Mouse (Mus musculus): ENCODE data around the gene B3gnt3. TPM values are rescaled to one million over a fixed set of nuclear protein-coding genes. Genes with fewer than 3 reads are reported as not detected.

Gene B3gnt3
- polyA plus RNA-seq, 1 experiment from 2014 or later, result 0.41 TPM

DNA sequence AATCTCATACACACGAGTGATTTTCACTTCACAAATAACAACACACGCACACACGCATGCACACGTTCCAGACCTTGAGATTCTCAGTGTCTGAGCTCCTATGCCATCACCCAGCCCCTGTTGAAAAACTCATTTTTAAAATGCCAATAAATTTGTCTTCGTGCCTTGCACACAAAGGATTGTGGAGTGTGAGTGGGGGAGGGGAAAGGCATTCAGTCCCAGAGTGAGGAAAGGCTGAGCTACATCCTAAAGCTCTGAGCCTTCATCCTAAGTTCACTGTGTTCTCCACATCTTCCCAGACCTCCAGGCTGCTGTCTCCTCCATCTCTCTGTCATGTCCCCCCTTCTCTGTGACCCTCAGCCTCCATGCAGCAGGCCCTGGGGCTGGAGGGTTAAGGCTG, 34.3 kb downstream of the B3gnt3 start:
- H3K9ac ChIP-seq, result peak overlapping the region; percentile 53
- H3K27ac ChIP-seq, result peak overlapping the region; percentile 81
- no peaks in the 10 kb centered on the region for H3K9me3 ChIP-seq (ENCODE audit: control insufficient read depth, low read length)
- DNase-seq (ENCODE audit: low spot score) (peak; percentile 64), ATAC-seq (ENCODE audit: low FRiP score) (no peak)
- no peaks in the 10 kb centered on the region for H3K27me3 ChIP-seq (ENCODE audit: control insufficient read depth, insufficient read depth, low read length)
- H3K4me2 ChIP-seq (replicated peaks), result peak overlapping the region; percentile 33
- no peak overlapping the region for H3K4me3 ChIP-seq (replicated peaks; ENCODE audit: low read length)
- H3K36me3 ChIP-seq (replicated peaks; ENCODE audit: control insufficient read depth, insufficient read depth), result peaks cover 19% of the 10 kb centered on the region
- 32% methylated on average over 5 of the region's 5 CpGs for WGBS
- H3K4me1 ChIP-seq (replicated peaks; ENCODE audit: control insufficient read depth, insufficient read depth, low read length), result peaks cover 42% of the 10 kb centered on the region

- Histone ChIP-seq H3K27me3 (ENCODE audit: control insufficient read depth, insufficient read depth, low read length) (no peaks in the 10 kb centered on the region), H3K27ac (peak overlapping the region; percentile 81), H3K4me1 (replicated peaks; ENCODE audit: control insufficient read depth, insufficient read depth, low read length) (peaks cover 38% of the 10 kb centered on the region), H3K4me2 (replicated peaks) (peak overlapping the region; percentile 33), H3K9ac (peak overlapping the region; percentile 53), H3K9me3 (ENCODE audit: control insufficient read depth, low read length) (no peaks in the 10 kb centered on the region), H3K36me3 (replicated peaks; ENCODE audit: control insufficient read depth, insufficient read depth) (peaks cover 23% of the 10 kb centered on the region), H3K4me3 (replicated peaks; ENCODE audit: low read length) (no peak overlapping the region)
- DNase-seq (ENCODE audit: low spot score) (no peak), ATAC-seq (ENCODE audit: low FRiP score) (no peak)
- 13% methylated on average over 1 of the region's 1 CpGs for WGBS
Observed at GRCm38 (mm10) chr8:71666855-71667254, 34.7 kb downstream of the B3gnt3 start.

- peak overlapping the region; percentile 16; the same call in 1 of the 2 replicates for H3K4me2 ChIP-seq (replicated peaks)
Observed at GRCm38 (mm10) chr8:71665331-71666130, 36.1 kb downstream of the B3gnt3 start.

DNA sequence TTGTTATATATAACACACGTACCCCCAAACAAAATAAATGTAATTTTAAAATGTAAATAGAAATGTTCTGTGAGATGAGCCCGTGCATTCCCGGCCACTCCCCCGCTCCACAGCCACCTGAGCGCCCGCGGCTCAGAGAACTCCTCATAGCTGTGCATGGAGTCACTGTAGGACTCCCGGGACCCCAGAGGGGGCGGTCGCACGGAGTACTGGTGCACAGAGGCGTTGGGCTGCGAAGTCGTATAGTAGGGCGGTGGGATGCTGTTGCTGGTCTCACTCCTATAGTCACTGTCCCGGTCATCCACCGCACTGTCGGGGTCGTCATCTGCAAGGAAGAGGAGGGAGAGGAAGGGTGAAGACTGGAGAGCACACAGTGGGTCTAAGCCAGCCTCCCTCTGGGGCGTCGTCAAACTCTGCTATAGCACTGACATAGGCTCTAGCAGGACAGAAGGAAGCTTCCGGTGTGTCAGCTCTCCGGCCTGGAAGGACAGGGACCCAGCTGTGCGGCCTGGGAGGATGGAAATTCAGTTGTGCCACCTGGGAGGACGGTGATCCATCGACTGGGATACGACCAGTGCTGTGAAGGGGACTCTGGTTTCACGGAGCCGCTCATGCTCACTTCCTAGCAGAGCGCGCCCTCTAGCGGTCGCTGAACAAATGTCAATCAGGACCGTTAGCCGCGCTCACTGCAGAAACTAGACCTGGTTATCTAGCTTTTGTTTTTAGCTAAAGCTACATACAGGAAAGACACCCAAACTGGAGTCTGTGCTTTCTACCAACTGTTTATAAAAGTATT, 41.1 kb downstream of the B3gnt3 start:
- peaks cover 58% of the 10 kb centered on the region for H3K36me3 ChIP-seq (replicated peaks; ENCODE audit: control insufficient read depth, insufficient read depth)
- ATAC-seq (ENCODE audit: low FRiP score), result peak; percentile 54; the same call in 1 of the 2 replicates
- 9% methylated on average over 36 of the region's 36 CpGs for WGBS

More at GRCm38 (mm10) chr8:71665331-71666130, 36.1 kb downstream of the B3gnt3 start:
- ATAC-seq (ENCODE audit: low FRiP score) (peak; percentile 29; the same call in 1 of the 2 replicates), DNase-seq (ENCODE audit: low spot score) (no peak)
- H3K4me3 ChIP-seq (replicated peaks; ENCODE audit: low read length), result no peak overlapping the region
- no peaks in the 10 kb centered on the region for H3K9me3 ChIP-seq (ENCODE audit: control insufficient read depth, low read length)
- H3K9ac ChIP-seq, result no peak overlapping the region
- no peak overlapping the region for H3K27ac ChIP-seq
- H3K36me3 ChIP-seq (replicated peaks; ENCODE audit: control insufficient read depth, insufficient read depth), result peaks cover 25% of the 10 kb centered on the region
- peaks cover 1% of the 10 kb centered on the region for H3K27me3 ChIP-seq (ENCODE audit: control insufficient read depth, insufficient read depth, low read length)
- H3K4me1 ChIP-seq (replicated peaks; ENCODE audit: control insufficient read depth, insufficient read depth, low read length), result peaks cover 36% of the 10 kb centered on the region
- WGBS, result 5% methylated on average over 22 of the region's 22 CpGs

DNA sequence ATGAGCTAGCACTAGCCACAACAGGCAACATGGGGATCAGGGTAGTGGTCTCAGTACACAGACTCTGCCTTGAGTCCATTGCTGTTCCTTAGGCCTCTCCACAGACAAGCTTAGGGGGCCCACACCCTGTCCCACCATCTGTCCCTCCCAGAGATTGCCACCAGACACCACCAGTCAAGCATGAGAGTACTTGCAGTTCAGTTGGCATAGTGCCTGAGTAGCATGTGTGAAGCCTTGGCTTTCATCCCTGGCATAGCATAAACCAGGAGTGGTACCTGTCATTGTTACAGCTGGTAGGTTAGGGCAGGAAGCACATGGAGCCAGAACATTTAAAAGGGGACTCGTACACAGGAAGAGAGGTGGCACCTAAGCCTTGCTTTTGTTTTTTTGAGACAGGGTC, 41.8 kb downstream of the B3gnt3 start:
- ATAC-seq (ENCODE audit: low FRiP score), result no peak
- DNase-seq (ENCODE audit: low spot score), result no peak
- H3K4me1 ChIP-seq (replicated peaks; ENCODE audit: control insufficient read depth, insufficient read depth, low read length), result no peaks in the 10 kb centered on the region
- H3K27ac ChIP-seq, result no peak overlapping the region
- no peak overlapping the region for H3K9ac ChIP-seq
- peaks cover 66% of the 10 kb centered on the region for H3K36me3 ChIP-seq (replicated peaks; ENCODE audit: control insufficient read depth, insufficient read depth)
- H3K9me3 ChIP-seq (ENCODE audit: control insufficient read depth, low read length), result no peaks in the 10 kb centered on the region
- H3K4me2 ChIP-seq (replicated peaks), result no peak overlapping the region
- 75% methylated on average over 1 of the region's 1 CpGs for WGBS
- H3K27me3 ChIP-seq (ENCODE audit: control insufficient read depth, insufficient read depth, low read length), result peaks cover 46% of the 10 kb centered on the region
- H3K4me3 ChIP-seq (replicated peaks; ENCODE audit: low read length), result no peak overlapping the region

More for the DNA sequence above, 41.1 kb downstream of the B3gnt3 start:
- Histone ChIP-seq H3K4me1 (replicated peaks; ENCODE audit: control insufficient read depth, insufficient read depth, low read length) (no peaks in the 10 kb centered on the region), H3K9me3 (ENCODE audit: control insufficient read depth, low read length) (no peaks in the 10 kb centered on the region), H3K4me2 (replicated peaks) (no peak overlapping the region), H3K27me3 (ENCODE audit: control insufficient read depth, insufficient read depth, low read length) (peaks cover 38% of the 10 kb centered on the region), H3K27ac (no peak overlapping the region), H3K4me3 (replicated peaks; ENCODE audit: low read length) (no peak overlapping the region), H3K9ac (no peak overlapping the region)
- DNase-seq (ENCODE audit: low spot score), result peak; percentile 97

- Histone ChIP-seq H3K4me1 (replicated peaks; ENCODE audit: control insufficient read depth, insufficient read depth, low read length) (no peaks in the 10 kb centered on the region), H3K4me3 (replicated peaks; ENCODE audit: low read length) (no peak overlapping the region), H3K27me3 (ENCODE audit: control insufficient read depth, insufficient read depth, low read length) (peaks cover 53% of the 10 kb centered on the region), H3K27ac (no peak overlapping the region), H3K4me2 (replicated peaks) (no peak overlapping the region), H3K9ac (no peak overlapping the region), H3K9me3 (ENCODE audit: control insufficient read depth, low read length) (no peaks in the 10 kb centered on the region), H3K36me3 (replicated peaks; ENCODE audit: control insufficient read depth, insufficient read depth) (peaks cover 69% of the 10 kb centered on the region)
- ATAC-seq (ENCODE audit: low FRiP score) (no peak), DNase-seq (ENCODE audit: low spot score) (no peak)
- WGBS, result 39% methylated on average over 17 of the region's 17 CpGs
Observed at GRCm38 (mm10) chr8:71658515-71659049, 43.0 kb downstream of the B3gnt3 start.

DNA sequence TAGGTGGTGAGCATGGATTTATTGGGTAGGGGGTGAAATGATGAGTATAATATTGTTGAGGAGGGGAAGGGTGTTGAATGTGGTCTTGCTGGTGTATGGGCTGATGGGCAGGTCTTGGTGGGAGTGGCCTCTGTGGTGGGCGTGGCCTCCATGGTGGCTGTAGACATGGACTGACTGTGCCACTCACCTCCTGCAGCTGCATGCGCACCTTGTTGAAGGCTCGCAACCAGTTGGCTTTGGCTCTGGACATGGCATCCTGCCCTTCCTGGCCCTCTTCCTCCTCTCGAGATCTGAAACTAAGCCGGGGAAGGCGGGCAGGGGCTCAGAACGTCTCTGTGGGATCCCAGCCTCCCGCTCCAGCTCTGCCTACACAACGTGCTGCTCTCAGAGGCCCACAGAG, 43.8 kb downstream of the B3gnt3 start:
- 31% methylated on average over 9 of the region's 9 CpGs for WGBS
- ATAC-seq (ENCODE audit: low FRiP score), result no peak
- Histone ChIP-seq H3K4me2 (replicated peaks) (no peak overlapping the region), H3K27me3 (ENCODE audit: control insufficient read depth, insufficient read depth, low read length) (peaks cover 53% of the 10 kb centered on the region), H3K9me3 (ENCODE audit: control insufficient read depth, low read length) (no peaks in the 10 kb centered on the region), H3K4me1 (replicated peaks; ENCODE audit: control insufficient read depth, insufficient read depth, low read length) (no peaks in the 10 kb centered on the region), H3K9ac (no peak overlapping the region), H3K27ac (no peak overlapping the region), H3K4me3 (replicated peaks; ENCODE audit: low read length) (no peak overlapping the region), H3K36me3 (replicated peaks; ENCODE audit: control insufficient read depth, insufficient read depth) (peaks cover 67% of the 10 kb centered on the region)
- no peak for DNase-seq (ENCODE audit: low spot score)

DNA sequence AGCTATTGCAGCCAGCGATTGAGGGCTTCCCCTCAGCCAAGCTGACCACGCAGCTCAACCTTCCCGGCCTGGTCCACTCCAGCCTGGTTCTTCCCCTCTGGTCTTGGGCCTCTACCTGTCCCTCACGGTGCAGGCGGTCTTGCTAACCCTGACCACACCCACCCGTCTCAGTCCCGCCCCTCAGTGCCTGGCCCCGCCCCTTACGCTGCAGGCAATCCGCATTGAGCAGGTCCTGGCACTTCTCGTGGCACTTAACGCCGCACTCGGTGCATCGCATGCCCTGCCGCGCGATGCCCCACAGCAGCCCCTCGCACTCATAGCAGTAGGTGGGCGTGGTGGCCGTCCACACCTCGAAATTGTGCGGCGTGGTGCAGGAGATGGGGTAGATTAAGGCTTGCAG, 47.0 kb downstream of the B3gnt3 start:
- DNase-seq (ENCODE audit: low spot score) (no peak), ATAC-seq (ENCODE audit: low FRiP score) (peak; percentile 26; the same call in 1 of the 2 replicates)
- H3K4me2 ChIP-seq (replicated peaks), result 0 out of 2 replicates have a peak overlapping the region, but pooled peaks have one; percentile 4
- H3K9me3 ChIP-seq (ENCODE audit: control insufficient read depth, low read length), result no peaks in the 10 kb centered on the region
- H3K9ac ChIP-seq, result no peak overlapping the region
- WGBS, result 2% methylated on average over 24 of the region's 24 CpGs
- H3K4me3 ChIP-seq (replicated peaks; ENCODE audit: low read length), result peak overlapping the region; percentile 6; the same call in 1 of the 2 replicates
- no peak overlapping the region for H3K27ac ChIP-seq
- no peaks in the 10 kb centered on the region for H3K4me1 ChIP-seq (replicated peaks; ENCODE audit: control insufficient read depth, insufficient read depth, low read length)
- peaks cover 78% of the 10 kb centered on the region for H3K36me3 ChIP-seq (replicated peaks; ENCODE audit: control insufficient read depth, insufficient read depth)
- H3K27me3 ChIP-seq (ENCODE audit: control insufficient read depth, insufficient read depth, low read length), result peaks cover 42% of the 10 kb centered on the region

GRCm38 (mm10) chr8:71645510-71645909, 56.1 kb downstream of the B3gnt3 start:
- no peak overlapping the region for H3K4me3 ChIP-seq (replicated peaks; ENCODE audit: low read length)
- H3K9me3 ChIP-seq (ENCODE audit: control insufficient read depth, low read length), result no peaks in the 10 kb centered on the region
- H3K9ac ChIP-seq, result no peak overlapping the region
- H3K27ac ChIP-seq, result no peak overlapping the region
- H3K27me3 ChIP-seq (ENCODE audit: control insufficient read depth, insufficient read depth, low read length), result no peaks in the 10 kb centered on the region
- H3K4me1 ChIP-seq (replicated peaks; ENCODE audit: control insufficient read depth, insufficient read depth, low read length), result no peaks in the 10 kb centered on the region
- 84% methylated on average over 9 of the region's 9 CpGs for WGBS
- ATAC-seq (ENCODE audit: low FRiP score), result no peak
- H3K4me2 ChIP-seq (replicated peaks), result no peak overlapping the region
- no peak for DNase-seq (ENCODE audit: low spot score)
- H3K36me3 ChIP-seq (replicated peaks; ENCODE audit: control insufficient read depth, insufficient read depth), result peaks cover 88% of the 10 kb centered on the region

Data from hindbrain, embryonic 14.5 days (tissue).